Mouse (Mus musculus): Measurements from ENCODE around the gene Dlat.
A peak's percentile ranks its signal among the peaks of the same experiment; 100 is the strongest.

The Dlat gene

DNA sequence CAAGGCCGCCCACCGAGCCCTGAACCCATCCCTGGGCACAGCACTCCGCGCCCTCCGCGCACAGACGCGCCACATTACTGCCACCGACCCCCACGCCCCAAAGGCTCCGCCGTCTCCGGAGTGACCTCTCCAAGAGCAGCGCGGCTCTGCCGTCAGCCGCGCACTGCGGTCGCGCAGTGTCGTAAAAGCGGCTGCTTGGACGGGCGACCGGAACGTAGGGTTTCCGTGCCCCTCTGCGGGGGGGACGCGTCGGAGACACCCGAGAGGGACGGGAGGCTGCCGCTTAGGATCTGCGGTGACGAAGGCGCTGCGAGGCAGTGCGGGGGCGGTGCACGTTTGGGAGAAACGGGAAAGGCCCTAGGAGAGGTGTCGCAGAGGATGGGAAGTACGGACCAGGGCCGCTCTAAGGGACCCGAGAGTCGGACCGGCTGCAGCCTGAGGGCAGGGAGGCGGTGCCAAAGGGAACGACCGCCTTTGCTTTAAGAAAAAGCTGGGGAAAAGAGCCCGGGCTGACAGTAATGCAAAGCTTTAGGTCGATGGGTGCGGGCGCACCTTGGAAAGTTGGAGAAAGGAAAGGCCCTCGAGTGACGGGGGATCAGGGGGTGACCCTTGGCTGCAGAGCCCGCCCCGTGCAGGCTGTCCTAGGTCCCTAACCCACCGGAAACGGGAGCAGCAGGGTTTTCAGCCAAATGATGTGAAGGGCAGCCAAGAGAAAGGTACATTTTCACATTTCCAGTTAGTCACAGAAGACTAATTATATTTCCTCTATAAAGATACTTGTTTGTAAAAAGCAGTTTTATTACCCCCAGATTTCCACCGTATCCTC is at the start of gene Dlat:
Gene Dlat, minus strand, starts transcription at position 389 of the 826 bp plus-strand sequence.
- peak; percentile 74 for DNase-seq (ENCODE audit: low read depth, low spot score)

DNA sequence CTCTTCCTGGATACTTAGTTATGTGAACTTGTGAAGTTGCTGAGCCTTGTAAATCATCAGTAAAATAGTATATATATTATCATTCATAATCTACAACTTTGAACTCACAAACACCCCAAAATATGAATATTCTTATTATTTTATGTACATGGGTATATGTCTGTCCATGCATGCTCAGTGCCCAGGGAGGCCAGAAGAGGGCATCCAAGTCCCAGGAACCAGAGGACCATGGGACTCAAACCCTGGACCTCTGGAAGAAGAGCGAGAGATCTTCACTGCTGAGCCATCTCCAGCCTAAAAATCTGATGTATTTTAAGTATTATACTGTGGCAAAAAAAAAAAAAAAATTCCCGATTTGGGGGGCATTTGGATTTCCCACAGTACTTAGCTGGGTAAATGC is 49.5 kb upstream of the Dlat start:
- DNase-seq (ENCODE audit: low read depth, low spot score) = no peak

DNA sequence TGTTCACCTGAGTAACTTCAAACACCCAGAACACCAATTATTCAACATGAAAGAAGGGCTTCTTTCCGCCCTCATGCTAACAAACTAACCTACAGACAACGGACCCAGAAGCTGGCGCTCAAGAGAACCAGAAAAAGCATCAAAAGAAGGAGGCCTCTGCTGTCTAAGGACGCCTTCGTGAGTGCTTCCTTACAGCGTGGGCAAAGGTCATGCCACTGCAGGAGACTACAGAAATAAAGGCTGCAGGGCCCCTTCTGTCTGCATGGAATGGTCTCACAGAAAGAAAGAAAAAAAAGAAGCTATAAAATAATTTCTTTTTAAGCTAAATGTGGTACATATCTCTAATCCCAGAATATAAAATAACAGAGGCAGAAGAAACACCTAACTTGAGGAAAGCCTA is 45.3 kb upstream of the Dlat start:
- DNase-seq (ENCODE audit: low read depth, low spot score) = no peak

DNA sequence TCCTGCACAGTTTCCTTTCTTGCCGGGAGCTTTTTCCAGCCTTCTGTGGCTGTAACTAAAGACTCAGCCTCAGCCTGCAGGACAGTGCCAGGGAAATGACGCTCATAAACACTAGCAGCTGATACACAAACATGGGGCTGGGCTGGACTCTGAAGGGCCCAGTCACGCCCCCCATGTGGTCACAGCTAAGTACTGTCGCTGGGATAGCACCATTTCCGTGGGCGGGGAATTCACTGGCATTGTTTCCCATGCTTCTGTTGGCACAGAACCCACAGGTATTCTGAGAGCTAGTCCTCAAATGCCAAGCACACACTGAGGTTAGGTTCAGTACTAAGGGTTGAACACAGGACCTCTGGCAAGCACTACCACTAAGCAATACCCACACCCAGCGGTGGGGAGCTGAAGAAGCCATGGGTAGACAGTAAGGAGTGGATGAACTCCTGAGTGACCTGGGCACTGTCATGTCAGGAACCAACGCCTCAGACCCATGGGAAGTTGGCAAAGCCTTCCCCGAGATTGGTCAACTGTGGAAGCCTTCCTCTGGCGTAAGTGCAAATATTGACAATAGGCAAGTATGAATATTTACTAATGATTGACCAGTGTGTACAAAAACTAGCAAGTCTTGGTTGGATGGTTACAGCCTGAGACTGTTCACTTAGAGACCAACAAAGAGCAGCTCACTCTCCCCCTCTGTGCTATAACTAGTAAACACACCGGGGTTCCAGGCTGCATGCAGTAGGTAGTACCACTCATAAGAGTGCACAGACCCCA is 41.5 kb upstream of the Dlat start:
- no peak for DNase-seq (ENCODE audit: low read depth, low spot score)

DNA sequence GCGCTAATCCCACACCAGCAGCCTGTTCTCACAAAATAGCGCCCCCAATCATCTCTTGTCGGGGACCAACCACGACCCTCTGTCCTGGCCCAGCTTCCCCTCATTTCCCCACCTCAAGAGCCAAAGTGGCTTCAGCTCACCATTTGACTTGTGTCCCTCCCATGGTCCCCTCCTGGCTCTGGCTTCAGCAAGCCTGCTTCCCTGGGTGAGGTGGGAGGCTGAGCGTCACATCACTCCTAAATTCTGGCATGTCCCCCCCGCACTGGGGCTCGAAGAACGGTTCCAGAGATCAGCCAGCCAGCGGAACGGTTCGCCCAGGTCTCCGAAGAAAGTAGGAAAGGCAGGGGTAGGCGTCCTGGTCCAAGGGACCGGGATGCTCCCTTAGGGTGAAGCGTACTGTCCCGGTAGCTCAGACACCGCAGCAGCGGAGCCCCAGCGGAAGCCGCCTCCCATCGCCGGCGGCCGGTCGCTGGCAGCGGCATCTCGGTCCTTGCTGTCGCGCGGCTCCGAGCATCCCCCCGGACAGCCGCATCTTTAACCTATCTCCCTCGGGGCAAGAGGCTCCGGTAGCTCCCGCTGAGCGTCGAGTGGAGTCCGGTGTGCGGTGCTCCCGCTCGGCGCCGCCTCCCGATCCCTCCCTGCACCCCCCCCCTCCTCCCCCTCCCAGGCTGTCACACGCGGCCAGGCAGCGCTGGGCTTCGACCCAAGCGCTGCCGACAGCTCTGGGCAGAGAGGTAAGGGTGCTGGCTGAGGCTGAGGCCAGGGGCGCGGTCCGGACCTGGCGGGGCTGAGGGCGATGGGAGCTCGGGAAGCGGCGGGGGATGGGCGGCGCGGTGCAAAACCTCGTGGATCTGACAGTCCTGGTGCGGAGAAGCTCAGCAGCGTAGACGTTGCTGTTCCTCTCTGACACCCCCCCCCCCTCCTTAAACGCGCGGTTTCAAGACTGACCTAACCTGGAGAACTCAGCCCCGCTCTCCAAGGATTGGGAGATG is 39.1 kb upstream of the Dlat start:
- no peak for DNase-seq (ENCODE audit: low read depth, low spot score)

DNA sequence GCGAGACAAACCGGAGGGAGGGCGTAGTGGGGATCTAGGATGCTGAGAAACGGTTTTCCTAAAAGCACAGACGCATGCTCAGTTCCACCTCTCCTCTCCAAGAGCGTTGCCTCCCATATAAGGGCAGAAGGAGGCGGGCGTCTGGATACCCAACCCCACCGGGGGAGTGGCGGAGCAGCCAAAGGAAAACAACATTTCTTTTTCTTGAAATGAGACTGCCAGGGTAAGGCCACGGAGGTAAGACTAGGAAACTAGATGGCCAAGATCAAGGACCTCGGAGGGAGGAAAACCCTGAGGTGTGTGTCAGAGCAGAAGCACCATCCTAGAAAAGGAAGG is 38.1 kb upstream of the Dlat start:
- DNase-seq (ENCODE audit: low read depth, low spot score) = peak; percentile 29

DNA sequence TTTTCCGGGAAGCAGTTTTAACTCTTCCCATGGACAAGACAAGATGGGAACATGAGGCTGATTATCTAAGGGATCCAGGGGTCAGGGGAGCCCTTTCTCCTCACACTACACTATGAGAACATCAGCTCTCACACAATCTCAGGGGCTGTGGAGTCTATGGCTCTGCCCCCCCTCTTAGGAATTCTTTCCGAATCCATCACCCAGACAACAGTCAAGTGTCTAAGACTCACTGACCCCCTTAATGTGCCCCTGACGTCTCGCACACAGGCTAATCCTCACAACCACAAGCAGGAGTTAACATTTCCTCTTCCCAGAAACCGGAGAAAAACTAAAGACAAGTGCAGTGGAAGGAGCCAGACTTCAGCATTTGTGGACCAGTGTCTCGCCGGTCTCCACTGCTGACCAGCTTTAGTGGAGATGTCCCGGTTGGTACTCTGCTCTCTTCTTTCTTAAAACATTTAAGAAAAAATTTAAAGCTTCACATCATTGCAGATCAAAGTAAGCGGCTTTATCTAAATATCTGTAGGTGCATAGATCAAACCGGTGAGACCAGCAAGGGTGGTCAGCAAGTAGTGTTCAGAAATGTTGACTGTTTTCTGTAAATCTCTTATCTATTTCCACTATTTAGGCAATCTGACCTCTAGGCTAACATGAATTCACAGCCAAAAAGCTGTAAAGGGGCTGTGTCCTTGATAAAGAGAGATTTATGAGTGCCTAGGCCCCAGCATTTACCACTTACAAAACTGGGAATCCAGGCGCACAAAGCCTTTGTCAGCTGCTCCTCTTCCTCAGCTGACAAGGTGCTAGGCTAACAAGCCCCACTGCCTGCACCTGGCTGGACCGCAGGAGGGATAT is 37.5 kb upstream of the Dlat start:
- no peak for DNase-seq (ENCODE audit: low read depth, low spot score)

DNA sequence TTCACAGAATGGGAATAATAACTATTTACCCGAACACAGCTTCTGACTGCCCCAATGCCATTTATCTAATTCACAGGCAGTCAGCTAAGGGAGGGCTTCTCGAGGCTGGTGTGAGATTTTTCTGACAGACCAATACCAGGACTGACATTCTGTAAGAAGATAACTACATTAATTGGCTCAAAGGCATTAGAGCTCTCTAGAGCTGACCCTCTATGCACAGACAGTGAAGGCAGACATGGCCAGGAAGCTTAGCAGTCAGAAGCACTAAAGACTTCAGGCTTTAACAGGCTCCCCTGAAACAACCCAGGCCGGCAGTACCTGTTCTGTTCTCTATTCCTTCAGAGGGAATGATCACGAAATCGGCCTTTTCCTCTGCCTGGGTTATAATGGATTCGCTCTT is 35.6 kb upstream of the Dlat start:
- DNase-seq (ENCODE audit: low read depth, low spot score) = no peak

DNA sequence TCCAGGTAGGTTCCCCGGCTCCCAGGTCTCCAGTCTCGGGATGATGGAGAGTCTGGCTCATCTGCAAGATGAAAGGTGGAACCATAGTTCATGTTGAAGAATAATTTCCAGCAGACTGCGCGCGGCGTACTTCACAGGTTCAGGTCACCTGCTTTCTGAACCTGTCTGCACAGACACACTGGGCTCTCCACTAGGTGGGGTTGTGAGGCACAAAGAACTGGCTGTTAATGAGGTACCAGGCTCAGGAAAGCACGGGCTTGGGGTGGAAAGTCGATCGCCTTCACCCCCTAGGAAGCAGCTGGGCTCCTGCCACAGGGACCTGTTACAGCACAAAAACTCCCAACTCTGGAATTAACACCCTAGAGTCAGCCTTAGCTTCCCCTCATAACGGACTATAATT is 34.1 kb upstream of the Dlat start:
- peak; percentile 54 for DNase-seq (ENCODE audit: low read depth, low spot score)

DNA sequence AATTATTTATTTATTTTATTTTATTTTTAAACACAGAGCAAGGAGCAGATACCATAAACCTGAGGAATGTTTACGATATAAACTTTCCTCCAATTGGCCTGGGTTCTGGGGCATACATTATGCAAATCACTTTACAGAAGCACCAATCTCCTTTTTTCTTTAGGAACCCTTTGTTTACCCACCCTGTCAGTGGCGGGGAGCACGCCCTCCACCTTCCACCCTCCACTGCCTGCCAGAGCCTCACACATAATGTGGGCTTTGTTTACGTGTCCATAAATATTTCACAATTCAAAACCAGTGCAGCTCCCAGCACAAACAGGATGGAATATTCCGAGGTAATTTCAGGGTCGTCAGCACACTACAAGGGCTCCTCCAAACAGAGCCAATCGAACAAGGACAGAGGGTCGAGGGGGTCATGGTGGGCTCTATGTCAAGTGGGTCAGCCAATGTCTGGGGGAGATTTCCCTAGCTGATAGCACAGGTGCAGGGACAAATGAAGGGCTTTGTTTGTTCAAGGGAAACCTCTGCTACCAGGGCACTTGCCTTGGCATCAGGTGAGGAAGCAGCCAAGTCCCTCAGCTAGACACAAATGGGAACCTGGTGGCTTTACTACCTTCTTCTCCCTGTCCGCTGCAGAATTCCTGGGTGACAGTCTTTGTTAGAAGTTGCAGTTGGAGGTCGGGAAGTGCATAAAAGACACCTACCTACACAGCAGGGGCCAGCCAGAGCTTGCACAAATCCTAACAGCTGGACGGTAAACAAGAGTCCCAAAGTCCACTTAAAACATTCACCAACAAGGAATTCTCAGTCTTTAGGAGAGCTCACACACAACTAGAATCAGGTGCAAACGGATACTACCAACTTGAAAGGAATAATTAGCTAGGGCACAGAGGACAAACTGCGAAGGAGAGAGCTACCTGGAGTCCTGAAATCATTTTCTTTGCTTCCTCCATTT is 33.3 kb upstream of the Dlat start:
- DNase-seq (ENCODE audit: low read depth, low spot score) = no peak

DNA sequence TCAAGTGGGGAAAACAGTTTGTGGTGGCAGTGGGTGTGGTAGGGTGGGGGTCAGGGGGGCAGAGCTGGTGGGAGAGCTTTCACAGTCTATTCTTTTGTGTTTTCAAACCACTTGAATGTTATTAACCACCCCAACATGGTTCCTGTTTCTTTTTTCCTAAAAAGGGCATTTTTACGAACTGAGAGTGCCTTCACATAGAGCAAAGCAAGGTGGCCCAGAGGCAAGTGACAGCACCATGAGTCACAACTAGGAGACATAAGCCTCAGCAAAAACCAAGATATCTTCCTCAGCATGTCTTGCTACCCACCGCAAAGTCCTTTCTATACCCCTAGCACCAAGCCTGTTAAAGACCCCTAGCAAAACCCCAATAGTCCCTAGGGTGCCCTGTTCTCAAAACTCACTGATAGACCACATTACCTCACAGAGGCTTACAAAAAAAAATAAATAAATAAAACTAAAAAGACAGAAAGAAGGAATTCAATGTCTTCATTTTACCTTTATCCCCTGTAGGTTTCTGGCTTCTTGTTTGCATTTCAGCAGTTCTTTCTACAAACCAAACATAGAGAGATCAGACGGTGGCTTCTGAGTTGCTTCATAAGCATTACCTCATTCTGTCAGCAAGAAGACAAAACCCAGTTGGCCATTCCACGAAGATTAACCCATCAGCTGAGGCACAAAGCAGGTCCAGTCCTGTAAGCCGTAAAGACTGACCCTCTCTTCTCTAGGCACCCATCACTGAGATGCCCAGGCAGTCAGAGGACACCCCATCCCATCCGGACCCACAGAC is 27.5 kb upstream of the Dlat start:
- DNase-seq (ENCODE audit: low read depth, low spot score) = no peak

DNA sequence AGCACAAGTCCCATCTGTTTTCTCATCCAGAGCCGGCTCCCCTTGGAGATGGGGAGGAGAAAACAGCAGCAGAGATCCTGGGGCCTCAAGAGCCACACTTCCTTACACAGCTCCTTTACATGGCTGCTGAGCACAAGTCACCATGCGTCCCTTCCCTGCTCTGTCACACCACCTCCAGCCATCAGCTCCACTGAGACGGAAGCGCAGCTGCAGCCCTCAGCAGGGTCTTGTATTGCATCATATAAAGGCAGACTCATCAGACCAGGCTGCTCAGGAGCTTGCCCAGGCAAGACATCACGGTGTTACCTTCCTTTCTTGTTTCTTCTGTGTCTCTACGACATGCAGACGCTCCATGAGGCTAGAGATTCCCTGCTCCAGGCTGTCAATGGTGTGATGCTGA is 22.1 kb upstream of the Dlat start:
- DNase-seq (ENCODE audit: low read depth, low spot score) = no peak

DNA sequence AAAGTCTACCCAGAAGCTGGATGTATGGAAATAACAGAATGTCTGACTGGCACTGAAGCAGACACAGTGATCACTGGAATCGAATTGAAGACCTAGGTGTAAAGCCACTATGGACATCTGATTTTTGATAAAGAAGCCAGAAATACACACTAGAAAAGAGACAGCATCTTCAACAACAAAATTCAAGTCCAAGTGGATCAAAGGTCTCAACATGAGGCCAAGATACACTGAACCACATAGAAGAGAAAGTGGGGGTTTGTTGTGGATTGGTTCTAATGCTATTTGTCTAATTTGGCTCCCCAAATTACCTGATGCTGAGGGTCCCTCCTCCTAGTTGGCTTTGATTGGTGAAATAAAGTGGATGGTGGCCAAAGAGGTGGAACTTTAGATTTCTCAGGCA is 19.8 kb upstream of the Dlat start:
- no peak for DNase-seq (ENCODE audit: low read depth, low spot score)

DNA sequence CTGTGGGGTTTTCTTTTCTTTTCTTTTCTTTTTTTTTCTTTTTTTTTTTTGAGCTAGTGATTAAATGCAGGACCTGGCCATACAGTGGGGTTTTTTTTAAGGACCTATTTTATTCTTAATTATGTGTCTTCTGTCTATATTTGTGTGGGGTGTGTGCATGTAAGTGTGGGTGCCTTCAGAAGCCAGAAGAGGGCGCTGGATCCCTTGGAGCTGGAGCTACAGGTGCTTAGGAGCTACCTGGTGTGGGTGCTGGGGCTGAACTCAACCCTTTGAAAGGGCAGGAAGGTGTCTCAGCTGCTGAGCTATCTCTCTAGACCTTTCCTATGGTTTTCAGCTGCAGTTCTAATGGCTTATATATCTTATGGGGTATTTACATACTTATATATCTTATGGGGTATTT is 15.2 kb upstream of the Dlat start:
- DNase-seq (ENCODE audit: low read depth, low spot score) = no peak

DNA sequence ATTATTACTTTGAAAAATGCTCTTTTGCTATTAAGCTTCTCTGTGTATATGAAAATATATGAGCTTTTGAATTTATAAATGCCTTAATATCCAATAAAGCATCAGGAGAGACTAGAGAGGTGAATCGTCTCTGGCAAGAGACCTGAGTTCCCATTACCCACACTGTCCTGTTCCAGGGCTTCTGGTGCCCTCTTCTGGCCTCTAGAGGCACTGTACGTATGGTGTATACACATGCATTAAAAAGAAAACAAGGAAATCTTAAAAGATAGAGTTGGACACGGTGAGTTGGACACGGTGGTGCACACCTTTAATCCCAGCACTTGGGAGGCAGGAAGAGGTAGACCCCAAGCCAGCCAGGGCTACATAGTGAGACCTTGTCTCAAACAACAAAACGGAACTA is 11.1 kb upstream of the Dlat start:
- no peak for DNase-seq (ENCODE audit: low read depth, low spot score)

DNA sequence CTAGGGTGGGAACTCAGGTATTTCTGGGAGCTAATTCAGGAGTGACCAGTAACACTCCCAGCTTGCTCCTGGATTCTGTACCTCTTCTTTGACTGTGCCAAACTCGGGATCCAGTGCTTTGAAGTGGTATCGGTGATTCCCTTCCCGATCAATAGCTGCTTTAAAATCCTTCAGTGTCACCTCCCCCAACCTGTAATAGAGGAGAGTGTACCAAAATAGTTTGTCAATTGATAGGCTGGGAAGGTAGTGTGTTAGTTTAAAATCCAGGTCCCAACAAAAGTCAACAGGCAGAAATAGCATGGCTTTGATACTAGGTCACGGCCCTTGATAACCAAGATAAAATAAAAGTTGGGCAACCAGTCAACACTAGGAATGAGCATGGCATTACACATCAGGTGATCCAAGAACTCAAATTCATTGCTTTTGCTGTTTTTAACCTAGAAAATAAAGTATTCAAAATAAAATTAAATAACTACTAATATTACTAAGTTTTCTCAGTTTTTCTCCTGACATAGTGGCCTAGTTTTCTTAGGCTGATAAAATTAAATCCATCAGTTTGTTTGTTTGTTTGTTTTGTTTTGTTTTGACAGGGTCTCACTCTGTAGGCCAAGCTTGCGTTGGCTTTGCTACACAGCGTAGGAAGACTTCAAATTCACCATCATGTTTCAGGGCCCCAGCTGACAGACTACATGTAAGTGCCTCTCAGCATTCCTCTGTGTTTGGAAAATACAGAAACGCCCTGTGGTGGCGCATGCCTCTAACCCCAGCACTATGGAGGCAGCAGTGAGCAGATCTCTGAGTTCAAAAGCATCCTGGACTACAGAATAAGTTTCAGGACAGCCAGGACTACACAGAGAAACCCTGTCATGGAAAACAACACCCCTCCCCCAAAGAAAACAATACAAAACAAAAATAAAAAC is 8.3 kb upstream of the Dlat start:
- no peak for DNase-seq (ENCODE audit: low read depth, low spot score)

DNA sequence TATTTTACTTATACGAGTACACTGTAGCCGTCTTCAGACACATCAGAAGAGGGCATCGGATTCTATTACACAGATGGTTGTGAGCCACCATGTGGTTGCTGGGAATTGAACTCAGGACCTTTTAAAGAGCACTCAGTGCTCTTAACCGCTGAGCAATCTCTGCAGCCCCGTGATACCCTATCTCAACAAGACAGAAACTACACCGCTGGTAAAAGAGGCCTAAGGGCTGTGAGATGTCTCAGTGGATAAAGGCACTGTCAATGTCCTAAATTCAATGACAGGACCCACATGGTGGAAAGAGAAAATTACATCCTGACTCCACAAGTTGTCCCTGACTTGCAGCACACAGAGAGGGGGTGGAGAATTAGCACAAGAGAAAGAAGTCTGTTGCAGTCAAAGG is 6.9 kb upstream of the Dlat start:
- DNase-seq (ENCODE audit: low read depth, low spot score) = no peak

DNA sequence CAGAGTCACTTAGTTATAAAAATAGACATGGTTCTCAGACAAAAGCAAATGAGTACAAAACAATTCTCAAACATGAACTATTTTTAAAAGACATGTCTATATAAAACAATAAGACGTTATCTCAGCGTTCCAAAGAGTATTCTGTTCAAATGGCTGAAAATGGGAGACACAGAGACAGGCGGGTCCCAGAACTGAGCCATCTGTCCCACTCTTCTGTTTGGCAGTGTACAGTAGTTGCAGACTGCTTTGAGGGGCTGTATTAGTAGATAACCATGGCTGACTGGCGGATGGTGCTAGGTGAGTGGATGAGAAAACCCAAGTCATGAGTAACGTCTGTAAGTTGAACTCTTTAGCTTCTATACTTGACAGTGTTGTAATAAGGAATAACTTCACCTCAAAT is 5.2 kb upstream of the Dlat start:
- no peak for DNase-seq (ENCODE audit: low read depth, low spot score)

All from WW6 (cell line).